Comparison of ENCODE assay signal across 11 mouse cellular contexts in genomic region chr9:119181241-119181728, GRCm38 (mm10). TPM values are rescaled to one million over a fixed set of nuclear protein-coding genes. Genes with fewer than 3 reads are reported as not detected.
A peak's percentile ranks its signal among the peaks of the same experiment; 100 is the strongest.
DNase-seq lines count a peak whose midpoint lies in the region; ATAC-seq and TF ChIP-seq lines count a peak whose summit lies in the region.
"Had no signal": no experiment of that assay in that cellular context is flagged by ENCODE, and none has a peak within 500 bp of the region (broad histone marks: within the 10 kb centered on the region; RNA-seq: fewer than 3 reads in every experiment).

No protein-coding gene starts in this region.

- TF ChIP-seq POLR2A in limb, embryonic 14.5 days (IDR thresholded peaks at IDR 0.05; ENCODE audit: borderline replicate concordance, extremely low read depth, insufficient read depth, insufficient read length), result no peak
- TF ChIP-seq POLR2A in thymus, adult 2 months (IDR thresholded peaks at IDR 0.05; ENCODE audit: control insufficient read depth, extremely low read depth, insufficient read depth, low read length, poor library complexity), result no peak

- H3K27me3 ChIP-seq in embryonic facial prominence, embryonic 14.5 days (replicated peaks; ENCODE audit: control insufficient read depth, insufficient read depth, low read length), result no peaks in the 10 kb centered on the region
- no peaks in the 10 kb centered on the region for H3K27me3 ChIP-seq in embryonic facial prominence, embryonic 10.5 days (replicated peaks; ENCODE audit: low read depth, poor library complexity, severe bottlenecking)
- no peaks in the 10 kb centered on the region for H3K27me3 ChIP-seq in limb, embryonic 14.5 days (ENCODE audit: control insufficient read depth, insufficient read depth, low read length)
- no peaks in the 10 kb centered on the region for H3K27me3 ChIP-seq in limb, embryonic 10.5 days (ENCODE audit: low read depth, poor library complexity, severe bottlenecking)
- no peaks in the 10 kb centered on the region for H3K27me3 ChIP-seq in thymus, adult 2 months (ENCODE audit: control insufficient read depth, insufficient read depth, low read length)

- WGBS in embryonic facial prominence, embryonic 14.5 days, result 31% methylated on average over 3 of the region's 3 CpGs
- 60% methylated on average over 3 of the region's 3 CpGs for WGBS in embryonic facial prominence, embryonic 10.5 days
- WGBS in limb, embryonic 14.5 days, result 24% methylated on average over 3 of the region's 3 CpGs
- 43% methylated on average over 3 of the region's 3 CpGs for WGBS in limb, embryonic 10.5 days
- WGBS in thymus, adult 2 months, result 65% methylated on average over 3 of the region's 3 CpGs

- no peaks in the 10 kb centered on the region for H3K9me3 ChIP-seq in embryonic facial prominence, embryonic 14.5 days (ENCODE audit: control insufficient read depth, low read length)
- H3K9me3 ChIP-seq in embryonic facial prominence, embryonic 10.5 days, result no peaks in the 10 kb centered on the region
- H3K9me3 ChIP-seq in limb, embryonic 14.5 days (ENCODE audit: control insufficient read depth, low read length), result no peaks in the 10 kb centered on the region
- H3K9me3 ChIP-seq in limb, embryonic 10.5 days (replicated peaks), result no peaks in the 10 kb centered on the region

- H3K4me1 ChIP-seq in embryonic facial prominence, embryonic 14.5 days (ENCODE audit: control insufficient read depth, insufficient read depth, low read length), result peaks cover 5% of the 10 kb centered on the region; the same call in 1 of the 2 replicates
- H3K4me1 ChIP-seq in embryonic facial prominence, embryonic 10.5 days, result peaks cover 20% of the 10 kb centered on the region; the same call in 1 of the 2 replicates
- peaks cover 6% of the 10 kb centered on the region; the same call in 1 of the 2 replicates for H3K4me1 ChIP-seq in limb, embryonic 14.5 days (ENCODE audit: control insufficient read depth, insufficient read depth, low read length)
- H3K4me1 ChIP-seq in limb, embryonic 10.5 days, result peaks cover 2% of the 10 kb centered on the region; the same call in 1 of the 2 replicates
- no peaks in the 10 kb centered on the region for H3K4me1 ChIP-seq in thymus, adult 2 months (replicated peaks; ENCODE audit: control insufficient read depth, insufficient read depth, low read length)

- H3K36me3 ChIP-seq in embryonic facial prominence, embryonic 14.5 days (ENCODE audit: control insufficient read depth, insufficient read depth, low read length), result no peaks in the 10 kb centered on the region
- H3K36me3 ChIP-seq in embryonic facial prominence, embryonic 10.5 days (replicated peaks), result no peaks in the 10 kb centered on the region
- no peaks in the 10 kb centered on the region for H3K36me3 ChIP-seq in limb, embryonic 14.5 days (ENCODE audit: control insufficient read depth, insufficient read depth, low read length)
- no peaks in the 10 kb centered on the region for H3K36me3 ChIP-seq in limb, embryonic 10.5 days
- H3K36me3 ChIP-seq in thymus, adult 2 months (ENCODE audit: control insufficient read depth, insufficient read depth, low read length), result no peaks in the 10 kb centered on the region

- no peak for ATAC-seq in embryonic facial prominence, embryonic 14.5 days (ENCODE audit: low read depth)
- ATAC-seq in limb, embryonic 14.5 days (ENCODE audit: low FRiP score, low read depth), result no peak

- no peak overlapping the region for H3K4me2 ChIP-seq in embryonic facial prominence, embryonic 14.5 days (ENCODE audit: low read depth, low read length)
- H3K4me2 ChIP-seq in limb, embryonic 14.5 days (replicated peaks; ENCODE audit: low read depth, low read length, severe bottlenecking), result no peak overlapping the region

- H3K4me3 ChIP-seq in embryonic facial prominence, embryonic 14.5 days (ENCODE audit: low read depth, low read length), result no peak overlapping the region
- H3K4me3 ChIP-seq in embryonic facial prominence, embryonic 10.5 days, result no peak overlapping the region
- H3K4me3 ChIP-seq in limb, embryonic 14.5 days (replicated peaks; ENCODE audit: low read length), result no peak overlapping the region
- no peak overlapping the region for H3K4me3 ChIP-seq in limb, embryonic 10.5 days
- H3K4me3 ChIP-seq in thymus, adult 2 months (ENCODE audit: control insufficient read depth, insufficient read depth, low read length), result no peak overlapping the region
- H3K4me3 ChIP-seq: erythroblast, embryonic 14.5 days had no signal

- TF ChIP-seq CTCF in thymus, adult 2 months (IDR thresholded peaks at IDR 0.05; ENCODE audit: borderline replicate concordance, control insufficient read depth, extremely low read depth, insufficient read depth, low read length, poor library complexity), result no peak

- H3K27ac ChIP-seq in embryonic facial prominence, embryonic 14.5 days (replicated peaks; ENCODE audit: low read depth, low read length), result no peak overlapping the region
- no peak overlapping the region for H3K27ac ChIP-seq in embryonic facial prominence, embryonic 10.5 days (replicated peaks)
- H3K27ac ChIP-seq in limb, embryonic 14.5 days (replicated peaks; ENCODE audit: low read depth, low read length), result no peak overlapping the region
- H3K27ac ChIP-seq in limb, embryonic 10.5 days, result no peak overlapping the region
- H3K27ac ChIP-seq in thymus, adult 2 months (ENCODE audit: control insufficient read depth, insufficient read depth, low read length), result no peak overlapping the region

- intact Hi-C loops in heart, postnatal 10 days (cut with DNase I), result no loop called here

- peak; percentile 66 for DNase-seq in embryonic facial prominence, embryonic 14.5 days (ENCODE audit: low spot score)
- no peak for DNase-seq in embryonic facial prominence, embryonic 10.5 days (ENCODE audit: low spot score)
- DNase-seq in limb, embryonic 14.5 days (ENCODE audit: low spot score), result peak; percentile 44
- DNase-seq in limb, embryonic 10.5 days (ENCODE audit: low spot score), result no peak
- DNase-seq in heart, postnatal 10 days, result peak; percentile 49 to 51
- peak; percentile 73 for DNase-seq in lung, postnatal 14 days
- no peak for DNase-seq in T-cell, adult 2 months (ENCODE audit: low spot score)
- no peak for DNase-seq in thymus, adult 2 months

- H3K9ac ChIP-seq in embryonic facial prominence, embryonic 14.5 days (ENCODE audit: low read depth, low read length), result no peak overlapping the region
- no peak overlapping the region for H3K9ac ChIP-seq in limb, embryonic 14.5 days (ENCODE audit: low read depth, low read length, severe bottlenecking)

RNA-seq across cellular contexts. Expression of gene Gm47289, which starts 22.3 kb away (rescaled TPM):
- polyA plus RNA-seq in embryonic facial prominence, embryonic 14.5 days (2014; fragmentation: Nextera tagmentation; extraction: Ambion mirVana), result not detected in 2 replicates
- polyA plus RNA-seq in embryonic facial prominence, embryonic 10.5 days (2016; fragmentation: Nextera tagmentation; extraction: Ambion mirVana), result not detected in 2 replicates
- polyA plus RNA-seq in limb, embryonic 14.5 days (2012; rRNA removed), result 0.03 TPM in 1 of 2 replicates, not detected in the other
- not detected in 2 replicates for polyA plus RNA-seq in limb, embryonic 14.5 days (2014; fragmentation: Nextera tagmentation; extraction: Ambion mirVana)
- not detected in 2 replicates for polyA plus RNA-seq in limb, embryonic 10.5 days (2016; fragmentation: Nextera tagmentation; extraction: Ambion mirVana)
- total RNA-seq in heart, postnatal 10 days (2021), result not detected
- not detected in 2 replicates for polyA plus RNA-seq in thymus, adult 2 months (2012; rRNA removed)
- total RNA-seq: layer of hippocampus, adult 8-10 months had no signal
- polyA plus RNA-seq: erythroblast, embryonic 14.5 days; spleen, adult 2 months had no signal

RNA-seq across cellular contexts. Expression of gene Acaa1b, which starts 24.4 kb away (rescaled TPM):
- polyA plus RNA-seq in embryonic facial prominence, embryonic 14.5 days (2014; fragmentation: Nextera tagmentation; extraction: Ambion mirVana), result 1.9 and 2.6 TPM in 2 replicates
- polyA plus RNA-seq in embryonic facial prominence, embryonic 10.5 days (2016; fragmentation: Nextera tagmentation; extraction: Ambion mirVana), result 1.5 and 1.6 TPM in 2 replicates
- 1.8 and 2.7 TPM in 2 replicates for polyA plus RNA-seq in limb, embryonic 14.5 days (2012; rRNA removed)
- polyA plus RNA-seq in limb, embryonic 14.5 days (2014; fragmentation: Nextera tagmentation; extraction: Ambion mirVana), result 1.2 and 1.7 TPM in 2 replicates
- polyA plus RNA-seq in limb, embryonic 10.5 days (2016; fragmentation: Nextera tagmentation; extraction: Ambion mirVana), result 1.1 TPM in 2 replicates
- total RNA-seq in heart, postnatal 10 days (2021), result 1 to 10 TPM; 2.6 to 4.8 TPM
- polyA plus RNA-seq in thymus, adult 2 months (2012; rRNA removed), result 10.2 and 16.1 TPM in 2 replicates

RNA-seq across cellular contexts. Expression of gene Slc22a13, which starts 27.6 kb away (rescaled TPM):
- not detected in 2 replicates for polyA plus RNA-seq in embryonic facial prominence, embryonic 14.5 days (2014; fragmentation: Nextera tagmentation; extraction: Ambion mirVana)
- not detected in 2 replicates for polyA plus RNA-seq in embryonic facial prominence, embryonic 10.5 days (2016; fragmentation: Nextera tagmentation; extraction: Ambion mirVana)
- 0.06 TPM in 1 of 2 replicates, not detected in the other for polyA plus RNA-seq in limb, embryonic 14.5 days (2012; rRNA removed)
- not detected in 2 replicates for polyA plus RNA-seq in limb, embryonic 14.5 days (2014; fragmentation: Nextera tagmentation; extraction: Ambion mirVana)
- not detected in 2 replicates for polyA plus RNA-seq in limb, embryonic 10.5 days (2016; fragmentation: Nextera tagmentation; extraction: Ambion mirVana)
- total RNA-seq in heart, postnatal 10 days (2021), result not detected
- polyA plus RNA-seq in thymus, adult 2 months (2012; rRNA removed), result 0.14 and 0.23 TPM in 2 replicates
- total RNA-seq: layer of hippocampus, adult 8-10 months had no signal
- polyA plus RNA-seq: erythroblast, embryonic 14.5 days had no signal

Comparison
In these comparisons a context has a peak if more than half of its experiments do, and no peak if none do; other contexts are left out.
1. DNase-seq: peak in embryonic facial prominence, embryonic 14.5 days (single experiment), limb, embryonic 14.5 days (single experiment), heart, postnatal 10 days (2 of 2) and lung, postnatal 14 days (single experiment); none in embryonic facial prominence, embryonic 10.5 days (single experiment), limb, embryonic 10.5 days (single experiment), T-cell, adult 2 months (single experiment) and thymus, adult 2 months (single experiment).